Mouse (Mus musculus) Patski (cell line): ENCODE measurements around the gene Plac1. TPM values are rescaled to one million over a fixed set of nuclear protein-coding genes. Genes with fewer than 3 reads are reported as not detected.

Experiments
- ATAC-seq: fragments of 100-300 bp; one replicate; pipeline ENCODE4 v1.8.0; 2021
- CTCF ChIA-PET: fragments of 350-600 bp; sonication (Branson Sonifier 250); formaldehyde crosslinking; loops from one replicate; lab custom pipeline; 2022; ENCODE audit warnings: inconsistent platforms; lab: Charles Lee
- POLR2A ChIA-PET: fragments of 350-600 bp; sonication (Branson Sonifier 250); formaldehyde crosslinking; loops from one replicate; lab custom pipeline; 2022; ENCODE audit warnings: antibody characterized with exemption, inconsistent platforms; lab: Charles Lee
- DNase-seq: peaks from one replicate; pipeline ENCODE4 v3.0.0-alpha.2; 2011; ENCODE audit warnings: low read depth, low spot score
- H3K27me3 ChIP-seq: fragments of 371-371 bp; one replicate; pipeline ENCODE4 v1.5.1; 2021
- CTCF ChIP-seq: fragments of 100-300 bp; IDR thresholded peaks from one replicate; pipeline ENCODE4 v1.5.1; 2021
- in situ Hi-C: fragments of 300-500 bp; cut with MboI; formaldehyde crosslinking; loops from 3 replicates; pipeline ENCODE4 v1.11.1; 2018; ENCODE audit warnings: low pct_unique_long_range_greater_than_20kb, mixed read lengths
- polyA plus RNA-seq: library from polyadenylated mRNA; unstranded; gene quantifications from one replicate; pipeline ENCODE4 v1.2.3, GENCODE M21; 2021

Plac1 gene
- polyA plus RNA-seq, 1 experiment from 2014 or later, result 0.12 TPM

- ChIA-PET POLR2A (no interaction called here), CTCF (no interaction called here)
- in situ Hi-C loops, result no loop called here
- peaks cover 22% of the 10 kb centered on the region for H3K27me3 ChIP-seq
- ATAC-seq, result no peak
- no peak for TF ChIP-seq CTCF
- no peak for DNase-seq
These were observed 38.3 kb downstream of the Plac1 start for GRCm38 (mm10) chrX:53201616-53202015.

DNA sequence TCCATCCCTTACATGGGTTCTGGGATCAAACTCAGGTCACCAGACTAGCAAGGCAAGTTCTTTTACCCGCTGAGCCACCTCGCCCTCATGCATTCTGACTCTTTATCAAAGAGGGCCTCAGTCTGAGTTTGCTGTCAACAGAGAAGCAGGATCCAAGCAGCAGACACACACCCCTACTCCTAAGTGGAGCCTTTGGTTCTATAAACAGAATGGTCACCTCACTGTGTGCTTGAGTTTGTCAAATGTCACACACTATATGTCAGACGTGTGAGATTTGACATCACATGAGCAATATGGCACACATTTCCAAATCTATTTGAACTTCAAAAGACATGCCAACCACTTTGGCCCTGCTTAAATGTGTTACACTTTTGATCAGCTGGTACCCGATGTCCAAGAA, 42.2 kb downstream of the Plac1 start:
- peaks cover 28% of the 10 kb centered on the region for H3K27me3 ChIP-seq
- no peak for TF ChIP-seq CTCF
- in situ Hi-C loops, result no loop called here
- no peak for ATAC-seq
- ChIA-PET POLR2A (no interaction called here), CTCF (no interaction called here)
- no peak for DNase-seq

- in situ Hi-C loops, result no loop called here
- ATAC-seq, result no peak
- H3K27me3 ChIP-seq, result peaks cover 32% of the 10 kb centered on the region
- POLR2A ChIA-PET, result interaction anchor here (0.7 kb wide), 1 partner anchor 158 kb away, joined by 4 read pairs; no protein-coding TSS in a partner anchor
- no peak for DNase-seq
- no peak for TF ChIP-seq CTCF
- CTCF ChIA-PET, result interaction anchor here (0.8 kb wide), 1 partner anchor 13 kb away, joined by 3 read pairs; no protein-coding TSS in a partner anchor
These were observed 43.5 kb downstream of the Plac1 start for GRCm38 (mm10) chrX:53196392-53196791.

DNA sequence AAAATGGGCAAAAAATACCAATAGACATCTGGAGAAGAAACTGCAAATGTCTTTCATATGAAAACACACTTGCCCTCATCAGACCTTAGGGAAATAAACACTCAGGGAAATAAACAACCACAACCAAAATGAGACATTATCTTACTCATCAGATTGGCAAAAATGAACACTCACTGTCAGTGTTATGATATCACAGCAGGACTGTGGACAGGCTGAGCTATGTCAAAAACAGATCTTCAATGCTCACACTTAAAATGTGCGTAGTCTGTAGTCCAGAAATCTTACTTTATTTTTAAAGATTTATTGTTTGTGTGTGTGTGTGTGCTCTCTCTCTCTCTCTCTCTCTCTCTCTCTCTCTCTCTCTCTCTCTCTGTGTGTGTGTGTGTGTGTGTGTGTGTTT, 51.2 kb downstream of the Plac1 start:
- TF ChIP-seq CTCF, result no peak
- no peak for DNase-seq
- H3K27me3 ChIP-seq, result peaks cover 31% of the 10 kb centered on the region
- ChIA-PET CTCF (no interaction called here), POLR2A (no interaction called here)
- in situ Hi-C loops, result no loop called here
- ATAC-seq, result no peak

GRCm38 (mm10) chrX:53179801-53180200, 60.1 kb downstream of the Plac1 start:
- no peak for DNase-seq
- ChIA-PET CTCF (no interaction called here), POLR2A (no interaction called here)
- in situ Hi-C loops, result no loop called here
- H3K27me3 ChIP-seq, result peaks cover 39% of the 10 kb centered on the region
- no peak for TF ChIP-seq CTCF
- ATAC-seq, result no peak

GRCm38 (mm10) chrX:53176296-53176695, 63.6 kb downstream of the Plac1 start:
- ChIA-PET POLR2A (no interaction called here), CTCF (no interaction called here)
- no peak for TF ChIP-seq CTCF
- no peak for ATAC-seq
- in situ Hi-C loops, result no loop called here
- H3K27me3 ChIP-seq, result peaks cover 31% of the 10 kb centered on the region
- no peak for DNase-seq

- in situ Hi-C loops, result no loop called here
- DNase-seq (no peak), ATAC-seq (no peak)
- ChIA-PET POLR2A (no interaction called here), CTCF (no interaction called here)
- peaks cover 25% of the 10 kb centered on the region for H3K27me3 ChIP-seq
- no peak for TF ChIP-seq CTCF
These were observed 71.3 kb downstream of the Plac1 start for GRCm38 (mm10) chrX:53168623-53169022.

GRCm38 (mm10) chrX:53166901-53167525, 72.9 kb downstream of the Plac1 start:
- ChIA-PET POLR2A (no interaction called here), CTCF (no interaction called here)
- no peak for DNase-seq
- in situ Hi-C loops, result no loop called here
- no peak for TF ChIP-seq CTCF
- H3K27me3 ChIP-seq, result peaks cover 23% of the 10 kb centered on the region
- ATAC-seq, result peak; percentile 35

- DNase-seq (no peak), ATAC-seq (no peak)
- CTCF ChIA-PET, result no interaction called here
- TF ChIP-seq CTCF, result no peak
- POLR2A ChIA-PET, result no interaction called here
- peaks cover 17% of the 10 kb centered on the region for H3K27me3 ChIP-seq
- in situ Hi-C loops, result no loop called here
These were observed 73.5 kb downstream of the Plac1 start for GRCm38 (mm10) chrX:53166251-53166900.

- ChIA-PET POLR2A (no interaction called here), CTCF (no interaction called here)
- ATAC-seq, result peak; percentile 34
- in situ Hi-C loops, result no loop called here
- DNase-seq, result no peak
- no peak for TF ChIP-seq CTCF
- peaks cover 8% of the 10 kb centered on the region for H3K27me3 ChIP-seq
These were observed 77.3 kb downstream of the Plac1 start for GRCm38 (mm10) chrX:53162589-53162988.

- POLR2A ChIA-PET, result no interaction called here
- in situ Hi-C loops, result no loop called here
- ATAC-seq, result no peak
These were observed 78.3 kb downstream of the Plac1 start for GRCm38 (mm10) chrX:53161583-53161982.

More at GRCm38 (mm10) chrX:53161583-53161982, 78.3 kb downstream of the Plac1 start:
- peaks cover 8% of the 10 kb centered on the region for H3K27me3 ChIP-seq
- CTCF ChIA-PET, result no interaction called here
- DNase-seq, result no peak
- no peak for TF ChIP-seq CTCF
